Mouse (Mus musculus) myocyte (in vitro differentiated cells): ENCODE data around the gene Zfand5. TPM values are rescaled to one million over a fixed set of nuclear protein-coding genes. Genes with fewer than 3 reads are reported as not detected.
A peak's percentile ranks its signal among the peaks of the same experiment; 100 is the strongest.
"Not testable (repeated sequence)": the region's sequence is repeated elsewhere in the genome, so short reads cannot be mapped to it uniquely, and the experiment has no call there.

Experiments used
- H3K27me3 ChIP-seq: one replicate; pipeline ENCODE4 v1.6.1; 2011; ENCODE audit not compliant: control insufficient read depth, insufficient read depth, insufficient read length
- H3K36me3 ChIP-seq: one replicate; pipeline ENCODE4 v1.6.1; 2011; ENCODE audit not compliant: control insufficient read depth, insufficient read depth
- H3K4me2 ChIP-seq: one replicate; pipeline ENCODE4 v1.6.1; 2011; ENCODE audit warnings: low read depth, control low read depth
- H3K4me3 ChIP-seq: one replicate; pipeline ENCODE4 v1.5.1; 2011; ENCODE audit warnings: mild to moderate bottlenecking, control low read depth, moderate library complexity
- H3K79me2 ChIP-seq: one replicate; pipeline ENCODE4 v1.6.1; 2011; ENCODE audit not compliant: control insufficient read depth, insufficient read depth
- H3ac ChIP-seq: one replicate; pipeline ENCODE4 v1.6.1; 2011; ENCODE audit not compliant: control insufficient read depth, insufficient read length
- CEBPB ChIP-seq: IDR thresholded peaks from 2 replicates; pipeline ENCODE4 v1.6.1; 2011; ENCODE audit warnings: mild to moderate bottlenecking, moderate library complexity; ENCODE audit not compliant: poor library complexity, insufficient read depth, severe bottlenecking
- E2F4 ChIP-seq: IDR thresholded peaks from one replicate; pipeline ENCODE4 v1.6.1; 2011; ENCODE audit warnings: mild to moderate bottlenecking, control low read depth, moderate library complexity; ENCODE audit not compliant: insufficient read depth
- MAX ChIP-seq: IDR thresholded peaks from one replicate; pipeline ENCODE4 v1.6.1; 2011; ENCODE audit warnings: low read depth, mild to moderate bottlenecking, control low read depth
- MYOD1 ChIP-seq, 3 experiments: IDR thresholded peaks; one replicate each; pipeline ENCODE4 v1.6.1; 2011; ENCODE audit warnings: control low read depth in 2 of 3, low read depth in 2 of 3, mild to moderate bottlenecking in 2 of 3, moderate library complexity in 1 of 3; ENCODE audit not compliant: insufficient read length in 2 of 3, control insufficient read depth in 1 of 3
- MYOG ChIP-seq, 3 experiments: IDR thresholded peaks; one replicate each; pipeline ENCODE4 v1.6.1; 2011; ENCODE audit warnings: control low read depth in 2 of 3, low read depth in 2 of 3, mild to moderate bottlenecking in 2 of 3; ENCODE audit not compliant: insufficient read length in 2 of 3, control insufficient read depth in 1 of 3, insufficient read depth in 1 of 3
- POLR2A ChIP-seq: IDR thresholded peaks from one replicate; pipeline ENCODE4 v1.6.1; 2011; ENCODE audit warnings: low read depth, mild to moderate bottlenecking, control low read depth, moderate library complexity; ENCODE audit not compliant: insufficient read length
- POLR2AphosphoS2 ChIP-seq: IDR thresholded peaks from one replicate; pipeline ENCODE4 v1.6.1; 2011; ENCODE audit warnings: low read depth, control low read depth; ENCODE audit not compliant: insufficient read length
- REST ChIP-seq: IDR thresholded peaks from one replicate; pipeline ENCODE4 v1.6.1; 2011; ENCODE audit warnings: mild to moderate bottlenecking, control low read depth, moderate library complexity; ENCODE audit not compliant: insufficient read depth, insufficient read length
- SRF ChIP-seq: IDR thresholded peaks from one replicate; pipeline ENCODE4 v1.6.1; 2011; ENCODE audit warnings: low read depth; ENCODE audit not compliant: control insufficient read depth, insufficient read length
- TCF12 ChIP-seq: IDR thresholded peaks from one replicate; pipeline ENCODE4 v1.6.1; 2011; ENCODE audit warnings: mild to moderate bottlenecking, control low read depth; ENCODE audit not compliant: poor library complexity, insufficient read depth, severe bottlenecking
- TCF3 ChIP-seq: IDR thresholded peaks from one replicate; pipeline ENCODE4 v1.6.1; 2011; ENCODE audit warnings: low read depth, control low read depth; ENCODE audit not compliant: insufficient read length
- USF1 ChIP-seq: IDR thresholded peaks from one replicate; pipeline ENCODE4 v1.6.1; 2011; ENCODE audit warnings: low read depth, mild to moderate bottlenecking, control low read depth, moderate library complexity
- polyA plus RNA-seq: library from polyadenylated mRNA; unstranded; fragments of >200 nt; fragmentation: generic; extraction: Trizol; gene quantifications from one replicate; pipeline ENCODE4 v1.2.1, GENCODE M21; 2012; ENCODE audit warnings: missing spikeins

The Zfand5 gene
- polyA plus RNA-seq, 1 experiment = 36.9 TPM

DNA sequence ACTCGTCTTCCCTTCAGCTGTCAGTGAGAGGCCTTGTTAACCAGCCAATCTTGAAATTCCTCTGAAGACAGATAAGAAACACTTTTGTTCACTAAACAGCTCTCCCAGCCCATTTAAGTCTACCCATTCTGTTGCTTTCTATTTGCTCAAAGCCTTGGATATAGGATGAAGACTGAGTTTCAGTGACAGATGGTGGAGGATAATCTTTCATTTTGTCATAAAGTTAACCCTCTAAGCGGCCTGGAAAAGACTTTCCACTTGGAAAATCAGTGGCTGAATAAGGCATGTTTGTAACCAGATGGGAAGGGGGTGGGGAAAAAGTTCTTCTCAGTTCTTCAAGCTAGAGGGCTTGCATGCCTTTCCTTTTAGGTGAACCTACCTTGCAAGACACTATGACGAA is 29.7 kb downstream of the Zfand5 start:
- Histone ChIP-seq H3K27me3 (no peaks in the 10 kb centered on the region), H3K4me2 (peak overlapping the region; percentile 52), H3K36me3 (no peaks in the 10 kb centered on the region), H3K4me3 (no peak overlapping the region), H3ac (no peak overlapping the region), H3K79me2 (no peaks in the 10 kb centered on the region)
- TF ChIP-seq SRF (no peak), E2F4 (no peak), MAX (no peak), CEBPB (no peak), POLR2AphosphoS2 (no peak), TCF3 (no peak)

DNA sequence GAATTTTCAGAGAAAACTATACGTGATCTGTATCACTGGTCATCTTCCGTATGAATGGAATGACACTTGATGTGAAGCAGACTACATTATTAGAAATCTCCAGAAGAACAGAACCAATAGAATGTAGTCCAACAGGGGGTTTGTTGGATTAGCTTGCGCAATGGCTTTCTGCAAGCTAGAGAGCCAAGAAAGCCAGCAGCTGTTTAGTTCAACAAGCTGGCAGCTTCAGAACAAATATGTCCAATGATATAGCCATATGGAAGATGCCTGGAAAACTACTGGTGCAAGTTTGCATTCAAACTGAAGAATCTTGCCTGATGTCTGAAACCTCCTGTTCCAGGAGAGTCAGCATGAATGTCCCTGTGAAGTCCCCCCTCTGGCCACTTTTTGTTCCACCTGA is 35.7 kb downstream of the Zfand5 start:
- TF ChIP-seq MYOG (IDR thresholded peaks at IDR 0.05; ENCODE audit: control insufficient read depth in 1 of 3, insufficient read depth in 1 of 3, insufficient read length in 2 of 3, low read depth in 2 of 3) (no peak), E2F4 (no peak), POLR2A (no peak), POLR2AphosphoS2 (no peak), TCF3 (no peak), REST (no peak), USF1 (no peak), CEBPB (peak; percentile 38; the same call in 1 of the 2 replicates)
- H3K79me2 ChIP-seq = no peaks in the 10 kb centered on the region
- no peak overlapping the region for H3K4me3 ChIP-seq

DNA sequence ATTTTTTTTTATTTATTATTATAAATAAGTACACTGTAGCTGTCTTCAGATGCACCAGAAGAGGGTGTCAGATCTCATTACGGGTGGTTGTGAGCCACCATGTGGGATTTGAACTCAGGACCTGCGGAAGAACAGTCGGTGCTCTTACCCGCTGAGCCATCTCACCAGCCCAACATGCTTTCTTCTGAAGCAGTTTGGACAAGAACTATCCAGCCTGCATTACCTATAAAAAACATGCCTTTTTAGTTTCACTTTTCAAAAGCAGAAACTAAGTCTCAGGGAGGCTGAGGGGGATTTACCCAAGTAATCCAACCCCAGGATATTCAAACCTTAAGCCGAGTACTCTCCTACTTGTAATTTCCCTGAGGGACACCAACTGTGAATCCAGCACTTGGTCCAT is 38.3 kb downstream of the Zfand5 start:
- H3K4me3 ChIP-seq, H3ac ChIP-seq, H3K27me3 ChIP-seq, H3K36me3 ChIP-seq, H3K79me2 ChIP-seq: not testable (repeated sequence)
- peak overlapping the region; percentile 35 for H3K4me2 ChIP-seq

More for the DNA sequence above, 35.7 kb downstream of the Zfand5 start:
- no peak overlapping the region for H3ac ChIP-seq
- no peaks in the 10 kb centered on the region for H3K27me3 ChIP-seq
- no peak overlapping the region for H3K4me2 ChIP-seq
- no peaks in the 10 kb centered on the region for H3K36me3 ChIP-seq

DNA sequence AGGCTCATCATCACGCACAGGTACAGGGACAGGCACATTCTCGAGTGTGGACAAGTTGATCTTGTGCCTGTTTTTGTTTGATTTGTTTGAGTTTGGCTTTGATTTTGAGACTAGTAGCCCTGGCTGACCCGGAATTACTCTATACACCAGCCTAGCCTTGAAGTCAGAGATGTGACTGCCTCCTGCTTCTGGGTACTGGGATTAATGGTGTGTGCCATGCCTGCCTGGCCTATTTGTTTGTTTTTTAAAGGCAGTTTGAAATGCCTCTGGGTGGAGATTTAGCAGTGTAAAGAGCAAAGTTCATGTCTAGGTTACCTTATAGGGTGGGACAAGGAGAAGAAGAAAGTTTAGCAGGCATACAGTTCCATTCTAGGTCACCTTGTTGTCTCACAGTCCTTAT is 43.6 kb downstream of the Zfand5 start:
- Histone ChIP-seq H3K4me2 (no peak overlapping the region), H3K79me2 (no peaks in the 10 kb centered on the region), H3K36me3 (no peaks in the 10 kb centered on the region), H3K4me3 (no peak overlapping the region), H3K27me3 (no peaks in the 10 kb centered on the region), H3ac (no peak overlapping the region)
- no peak for TF ChIP-seq MYOG (IDR thresholded peaks at IDR 0.05; ENCODE audit: control insufficient read depth in 1 of 3, insufficient read depth in 1 of 3, insufficient read length in 2 of 3, low read depth in 2 of 3)
- TF ChIP-seq USF1 = no peak
- TF ChIP-seq MYOD1 (IDR thresholded peaks at IDR 0.05; ENCODE audit: control insufficient read depth in 1 of 3, insufficient read length in 2 of 3, low read depth in 2 of 3) = no peak
- TF ChIP-seq TCF3 = no peak
- TF ChIP-seq POLR2AphosphoS2 = no peak
- TF ChIP-seq POLR2A = no peak
- no peak for TF ChIP-seq MAX
- no peak for TF ChIP-seq CEBPB
- no peak for TF ChIP-seq SRF
- no peak for TF ChIP-seq TCF12
- no peak for TF ChIP-seq E2F4
- no peak for TF ChIP-seq REST

DNA sequence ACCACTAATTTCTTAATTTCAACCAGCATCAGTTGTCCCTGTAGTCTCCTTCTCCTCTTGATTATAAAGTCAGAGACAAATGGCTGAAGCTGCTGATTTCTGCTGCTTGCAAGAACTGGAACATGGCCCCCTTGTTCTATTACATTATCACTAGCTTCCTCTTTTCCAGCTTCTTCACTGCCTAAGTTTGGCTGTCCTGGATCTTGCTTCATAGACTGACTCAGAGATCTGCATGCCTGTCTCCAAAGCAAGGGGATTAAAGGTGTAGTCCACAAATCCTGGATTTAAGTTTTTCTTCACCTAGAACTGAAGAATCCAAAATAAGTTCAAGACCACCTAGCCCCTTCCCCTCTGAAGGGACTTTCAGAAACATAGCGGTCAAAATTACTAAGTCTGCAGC is 47.5 kb downstream of the Zfand5 start:
- no peaks in the 10 kb centered on the region for H3K27me3 ChIP-seq
- H3ac ChIP-seq = no peak overlapping the region
- no peak overlapping the region for H3K4me2 ChIP-seq
- no peak for TF ChIP-seq POLR2AphosphoS2
- TF ChIP-seq MAX = no peak
- TF ChIP-seq POLR2A = no peak
- TF ChIP-seq REST = no peak
- no peak for TF ChIP-seq E2F4
- TF ChIP-seq MYOD1 (IDR thresholded peaks at IDR 0.05; ENCODE audit: control insufficient read depth in 1 of 3, insufficient read length in 2 of 3, low read depth in 2 of 3) = no peak
- no peak for TF ChIP-seq CEBPB
- TF ChIP-seq MYOG (IDR thresholded peaks at IDR 0.05; ENCODE audit: control insufficient read depth in 1 of 3, insufficient read depth in 1 of 3, insufficient read length in 2 of 3, low read depth in 2 of 3) = no peak
- TF ChIP-seq TCF3 = no peak
- no peak for TF ChIP-seq USF1
- TF ChIP-seq TCF12 = no peak
- TF ChIP-seq SRF = no peak
- no peak overlapping the region for H3K4me3 ChIP-seq
- H3K36me3 ChIP-seq = no peaks in the 10 kb centered on the region
- no peaks in the 10 kb centered on the region for H3K79me2 ChIP-seq

DNA sequence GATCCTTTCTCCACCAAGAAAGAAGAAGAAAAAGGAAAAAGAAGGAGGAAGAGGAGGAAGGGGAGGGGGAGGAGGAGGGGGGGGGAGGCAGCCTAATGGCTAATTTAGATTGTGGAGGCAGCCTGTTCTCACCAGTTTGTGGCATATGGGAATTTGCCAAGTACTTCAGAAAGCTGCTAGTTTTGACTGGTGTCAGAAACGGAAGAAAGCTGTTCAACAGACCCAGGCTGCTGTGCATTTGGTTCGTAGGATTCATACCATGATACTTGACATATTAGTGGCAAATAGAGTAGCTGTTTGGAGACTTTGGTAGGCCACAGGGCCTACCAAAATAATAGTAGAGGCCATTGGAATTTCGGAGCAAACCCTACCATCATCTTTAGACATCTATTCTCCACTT is 53.3 kb downstream of the Zfand5 start:
- Histone ChIP-seq H3K4me3 (no peak overlapping the region), H3K36me3 (no peaks in the 10 kb centered on the region), H3K4me2 (no peak overlapping the region), H3K79me2 (no peaks in the 10 kb centered on the region), H3ac (no peak overlapping the region), H3K27me3 (no peaks in the 10 kb centered on the region)
- no peak for TF ChIP-seq MYOG (IDR thresholded peaks at IDR 0.05; ENCODE audit: control insufficient read depth in 1 of 3, insufficient read depth in 1 of 3, insufficient read length in 2 of 3, low read depth in 2 of 3)
